Mouse (Mus musculus) layer of hippocampus, postnatal 14 days (tissue): ENCODE data around the gene Itprip. TPM values are rescaled to one million over a fixed set of nuclear protein-coding genes. Genes with fewer than 3 reads are reported as not detected.
A peak's percentile ranks its signal among the peaks of the same experiment; 100 is the strongest.

ENCODE experiments used
- DNase-seq, 2 experiments: peaks; one replicate each; pipeline ENCODE4 v3.0.0; 2021 to 2022; ENCODE audit warnings: low spot score in 2 of 2, mixed read lengths in 1 of 2
- total RNA-seq, 2 experiments: library from RNA; stranded (reverse); gene quantifications; 2 replicates each; pipeline ENCODE4 v1.2.3; 2021

Gene Itprip
- total RNA-seq, 2 experiments from 2014 or later = 1.7 to 1.9 TPM

DNA sequence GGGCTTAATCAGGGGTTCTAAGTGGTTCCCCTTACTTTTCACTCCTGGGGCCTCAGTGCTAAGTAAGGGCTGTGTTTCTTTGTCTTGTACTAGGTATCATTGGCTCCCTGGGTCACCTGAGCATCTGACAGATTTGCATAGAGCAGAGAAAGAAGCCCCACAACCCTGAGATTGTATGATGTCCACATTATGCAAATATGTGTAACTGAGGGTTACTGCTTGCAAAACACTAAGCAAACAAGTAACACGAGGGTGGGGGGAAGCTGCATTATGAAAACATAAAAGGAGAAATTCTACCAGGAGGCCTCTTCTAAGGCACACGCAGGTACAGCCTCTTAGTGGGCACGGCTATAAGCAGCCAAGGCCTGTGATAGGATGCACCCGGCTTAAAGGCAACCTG is 3.8 kb downstream of the Itprip start:
- DNase-seq = no peak

DNA sequence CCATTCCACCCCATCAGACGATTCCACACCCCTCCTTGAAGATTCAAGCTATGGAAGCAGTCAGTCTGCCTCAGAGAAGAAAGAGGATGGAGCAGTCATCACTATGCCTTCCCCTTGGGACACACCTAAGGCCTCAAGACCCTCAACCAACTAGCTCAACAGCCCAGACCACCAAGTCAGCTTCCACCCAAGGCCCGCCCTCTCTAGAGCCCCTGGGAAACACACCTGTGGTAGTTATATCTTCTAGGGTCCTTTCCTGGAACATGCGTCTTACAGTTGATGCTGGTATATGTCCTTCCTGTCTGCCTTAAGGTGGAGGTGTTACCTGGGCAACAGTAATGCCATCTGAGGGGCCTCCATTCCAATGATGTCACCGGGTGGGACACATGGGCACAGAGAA is 4.9 kb downstream of the Itprip start:
- DNase-seq = no peak

DNA sequence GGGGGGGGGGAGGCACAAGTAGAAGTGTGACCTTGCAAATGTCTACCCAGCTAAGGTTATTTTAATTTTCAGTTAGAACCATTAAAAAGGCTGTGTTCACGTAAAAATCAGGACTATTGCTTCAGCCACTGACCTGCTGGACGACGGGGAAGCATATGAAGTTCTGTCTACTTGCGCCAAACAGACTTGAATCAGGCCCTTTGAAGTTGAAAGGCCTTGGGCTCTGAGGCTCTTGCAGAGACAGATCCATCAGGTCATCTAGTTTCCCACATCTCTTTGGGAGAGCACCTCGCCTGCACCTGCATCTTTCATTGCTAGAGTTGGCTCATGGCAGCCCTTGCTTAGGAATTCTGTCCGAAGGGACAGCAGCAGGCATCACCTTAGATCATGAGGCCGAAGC is 5.8 kb downstream of the Itprip start:
- no peak for DNase-seq

DNA sequence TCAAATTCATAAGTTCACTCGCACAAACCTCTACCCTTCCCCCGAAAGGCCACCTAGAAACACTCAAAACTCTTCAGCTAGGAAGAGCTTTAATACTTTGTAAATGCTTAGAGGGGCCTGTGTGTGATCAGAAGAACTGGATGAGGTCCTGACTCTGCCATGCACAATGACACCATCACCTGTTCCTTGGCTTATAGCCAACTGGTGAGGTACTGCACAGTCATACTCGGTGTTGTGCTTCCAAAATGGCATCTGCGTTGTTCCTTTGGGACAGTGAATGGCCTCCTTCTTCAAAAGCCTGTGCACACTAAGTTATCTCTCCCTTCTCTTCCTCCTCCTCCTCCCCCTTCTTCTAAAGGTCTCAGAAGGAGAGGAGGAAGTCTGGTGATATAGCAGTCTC is 8.3 kb downstream of the Itprip start:
- DNase-seq = no peak

DNA sequence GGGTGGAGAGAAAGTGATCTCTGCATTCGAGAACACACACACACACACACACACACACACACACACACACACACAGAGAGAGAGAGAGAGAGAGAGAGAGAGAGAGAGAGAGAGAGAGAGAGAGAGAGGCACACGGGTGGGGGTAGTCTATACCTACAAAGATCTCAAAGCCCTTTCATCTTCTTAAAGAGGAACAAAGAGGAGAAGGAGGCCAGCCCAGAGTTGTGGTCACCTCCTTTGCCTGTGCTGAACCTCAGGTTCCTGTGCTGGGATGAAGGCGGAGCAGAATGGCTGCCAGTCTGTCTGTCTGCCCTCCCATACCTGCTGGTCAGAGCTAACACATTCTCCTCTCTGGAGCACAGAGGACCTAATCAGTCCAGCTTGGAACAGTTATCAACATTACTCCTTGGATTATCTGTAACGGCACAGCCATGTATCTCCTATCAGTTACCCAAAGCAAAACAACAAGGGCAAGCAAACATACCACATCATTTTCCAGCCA is 8.9 kb downstream of the Itprip start:
- DNase-seq = no peak

DNA sequence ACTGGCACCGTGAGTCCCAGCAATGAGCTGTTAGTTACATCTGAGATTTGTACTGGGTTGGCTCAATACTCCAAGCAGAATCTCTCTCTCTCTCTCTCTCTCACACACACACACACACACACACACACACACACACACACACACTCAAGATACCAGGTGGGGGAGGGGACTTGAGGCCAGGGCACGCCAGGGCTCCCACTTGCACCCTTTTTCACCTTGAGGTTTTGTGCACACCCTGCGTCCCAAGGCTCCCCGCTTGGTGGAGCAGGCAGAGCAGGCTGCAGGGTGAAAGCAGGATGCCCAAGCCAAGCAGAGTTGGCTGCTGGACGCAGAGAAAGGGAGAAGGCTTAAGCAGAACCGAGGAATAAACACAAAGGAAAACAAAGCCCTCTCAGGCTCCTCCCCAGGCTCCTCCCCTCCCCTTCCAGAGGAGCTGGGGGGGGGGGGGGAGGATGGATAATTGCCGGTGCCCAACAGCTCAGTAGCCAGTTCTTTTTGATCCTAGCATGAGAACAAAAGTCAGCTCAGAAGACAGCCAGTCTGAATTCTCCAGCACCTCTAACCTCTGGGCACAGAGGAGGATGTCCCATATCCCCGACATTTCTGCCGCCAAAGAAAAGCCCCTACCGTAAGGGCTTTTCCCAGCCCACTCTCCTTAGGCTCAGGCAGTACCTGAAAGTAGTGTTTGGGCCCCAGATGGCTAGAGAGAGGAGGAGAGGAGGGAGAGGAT is 9.5 kb downstream of the Itprip start:
- DNase-seq = no peak

DNA sequence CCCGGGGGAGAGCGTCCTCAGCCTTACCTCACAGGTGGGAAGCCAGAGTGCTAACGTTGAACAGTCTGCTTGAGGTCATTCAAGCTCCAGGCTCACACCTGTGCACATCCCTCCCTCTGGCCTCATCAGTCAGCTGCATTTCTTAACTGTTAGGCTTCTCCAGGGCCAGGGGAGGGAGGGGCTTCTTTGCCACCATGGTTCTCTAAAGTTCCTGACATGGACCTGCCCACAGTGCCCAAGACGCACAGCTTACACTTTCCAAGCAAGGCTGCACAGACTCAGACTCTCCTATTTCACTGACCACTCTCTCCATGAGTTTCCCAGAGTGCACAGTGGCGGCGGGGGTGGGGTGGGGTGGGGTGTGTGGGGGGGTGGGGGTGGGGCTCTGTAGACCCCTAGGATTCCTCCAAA is 10.1 kb downstream of the Itprip start:
- DNase-seq = no peak

DNA sequence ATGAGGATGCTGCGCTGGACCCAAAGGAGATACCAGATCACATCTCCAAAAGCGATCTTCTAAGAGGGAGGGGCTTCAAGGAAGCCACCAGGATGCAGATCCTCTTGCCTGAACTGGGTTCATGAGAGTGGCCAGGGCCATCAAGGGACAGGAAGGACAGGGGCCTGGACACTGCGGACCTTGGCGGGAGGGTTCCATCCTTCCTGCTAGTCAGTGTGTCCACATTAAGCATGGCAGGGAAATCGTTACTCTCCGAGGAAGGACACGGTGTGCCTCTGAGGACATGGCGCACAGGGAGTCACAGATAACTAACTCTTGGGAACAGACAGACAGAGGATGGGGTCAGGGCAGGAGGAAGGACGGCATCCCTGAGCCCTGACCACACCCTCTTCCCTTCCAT is 11.5 kb downstream of the Itprip start:
- DNase-seq = no peak

DNA sequence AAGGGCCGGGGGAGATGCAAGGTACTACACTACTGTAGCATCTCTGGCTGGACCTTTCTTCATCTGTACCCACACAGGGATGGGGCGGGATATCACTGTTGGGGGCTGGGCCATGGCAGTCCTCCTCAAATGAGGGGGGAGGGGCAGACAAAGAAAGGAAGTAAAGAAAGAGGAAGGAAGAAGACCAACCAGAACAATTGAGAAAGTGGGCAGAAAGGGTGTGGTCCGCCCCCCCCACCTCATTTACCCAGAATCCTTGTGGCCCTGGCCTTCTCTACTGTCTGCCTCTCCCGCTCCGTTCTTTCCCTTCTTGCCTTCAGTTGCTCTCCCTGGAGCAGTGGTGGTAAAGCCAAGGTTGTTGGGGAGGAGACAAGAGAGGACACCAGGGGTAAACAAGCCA is 13.5 kb downstream of the Itprip start:
- no peak for DNase-seq

DNA sequence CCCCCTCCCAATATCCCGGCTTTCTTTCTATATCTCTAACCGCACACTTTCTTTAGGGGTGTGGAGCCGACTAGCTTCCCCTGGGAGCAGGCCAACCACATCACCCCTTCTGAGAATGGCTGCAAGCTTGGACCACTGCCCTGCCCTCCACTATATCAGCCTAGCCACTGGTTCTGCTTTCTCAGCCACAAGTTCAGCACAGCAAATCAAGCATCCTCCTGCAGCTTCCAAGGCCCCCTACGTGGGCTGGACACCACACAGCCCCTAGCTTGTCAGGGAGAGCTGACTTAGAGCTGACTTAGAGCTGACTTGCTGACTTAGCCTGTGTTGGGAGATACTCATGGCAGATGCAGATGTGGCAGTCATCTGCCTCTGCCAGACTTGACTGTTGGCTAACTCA is 14.0 kb downstream of the Itprip start:
- DNase-seq = no peak

DNA sequence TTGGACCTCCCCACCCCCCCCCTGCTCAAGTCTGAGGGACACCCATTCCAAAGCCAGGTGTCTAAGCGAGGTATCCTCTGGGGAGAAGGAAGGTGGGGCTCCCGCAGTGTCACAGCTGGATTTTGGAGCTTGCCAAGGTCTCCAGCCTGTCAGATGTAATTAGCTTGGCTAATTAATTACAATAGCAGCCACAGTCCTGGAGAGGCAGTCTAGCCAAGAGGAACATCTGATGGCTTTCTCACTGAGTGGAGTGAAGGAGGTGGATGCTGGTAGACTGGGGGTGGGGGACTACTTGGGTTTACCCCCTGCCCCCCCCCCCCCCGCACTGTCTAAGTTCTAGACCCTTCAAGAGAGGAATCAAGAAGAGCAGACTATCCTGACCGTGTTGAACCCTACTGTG is 15.4 kb downstream of the Itprip start:
- DNase-seq = no peak

DNA sequence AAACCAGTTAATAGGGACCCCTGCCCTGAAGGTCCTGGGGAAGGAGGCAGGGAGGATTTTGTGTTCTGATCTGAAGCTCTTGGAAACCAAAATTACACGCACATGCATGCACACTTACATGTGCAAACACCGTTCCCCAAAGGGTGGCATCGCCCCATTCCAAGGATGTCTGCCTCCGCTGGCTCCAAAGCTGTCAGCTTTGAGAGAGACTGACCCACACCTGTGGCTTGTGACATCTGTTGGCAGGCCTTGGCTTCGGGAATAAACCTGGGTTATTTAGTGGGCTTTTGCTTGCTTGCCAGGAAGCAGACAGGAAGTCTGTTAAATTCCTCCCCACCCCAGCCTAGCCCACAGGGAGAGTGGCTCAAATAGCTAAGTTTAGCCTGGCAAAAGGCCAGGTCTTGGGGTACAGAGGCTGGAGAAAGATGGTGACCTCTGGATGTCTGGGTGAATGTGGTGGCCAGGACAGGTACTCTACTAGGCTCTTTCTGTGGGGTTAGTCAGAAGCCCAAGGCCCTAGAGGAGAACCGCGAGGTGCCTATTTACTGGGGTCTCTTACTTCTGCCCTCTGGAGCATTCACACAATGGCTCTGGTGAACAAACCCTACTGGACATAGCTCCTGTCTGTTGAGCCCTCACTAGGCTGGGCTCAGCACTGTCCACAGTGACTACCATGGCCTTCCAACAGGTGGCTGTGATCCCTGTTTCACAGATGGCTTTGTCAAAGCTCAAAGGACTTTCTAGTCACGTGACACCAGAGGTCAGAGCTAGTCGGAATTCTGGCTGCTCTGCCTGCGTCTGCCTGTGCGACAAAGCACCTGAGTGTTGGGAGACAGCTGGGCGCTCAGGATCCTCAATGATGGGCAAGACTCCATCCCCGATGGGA is 16.5 kb downstream of the Itprip start:
- no peak for DNase-seq

DNA sequence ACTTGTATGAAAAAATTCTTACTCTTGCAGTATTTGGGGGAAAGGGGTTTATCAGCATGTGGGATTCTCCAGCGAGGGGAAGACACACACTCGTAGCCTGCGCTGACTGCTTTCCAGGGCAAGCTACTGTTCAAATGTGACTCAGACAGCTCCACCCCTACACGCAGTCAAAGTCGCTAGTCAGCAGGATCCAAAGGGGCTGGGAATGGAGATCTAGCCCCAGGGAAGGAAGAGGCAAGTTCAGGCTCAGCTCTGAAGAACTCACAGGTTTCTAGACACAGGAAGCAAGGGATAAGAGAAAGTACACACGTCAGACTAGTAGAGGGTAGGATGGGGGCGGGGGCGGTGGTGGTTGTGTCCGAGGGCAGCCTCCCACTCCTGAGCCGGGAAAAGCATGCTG is 18.5 kb downstream of the Itprip start:
- DNase-seq = no peak

DNA sequence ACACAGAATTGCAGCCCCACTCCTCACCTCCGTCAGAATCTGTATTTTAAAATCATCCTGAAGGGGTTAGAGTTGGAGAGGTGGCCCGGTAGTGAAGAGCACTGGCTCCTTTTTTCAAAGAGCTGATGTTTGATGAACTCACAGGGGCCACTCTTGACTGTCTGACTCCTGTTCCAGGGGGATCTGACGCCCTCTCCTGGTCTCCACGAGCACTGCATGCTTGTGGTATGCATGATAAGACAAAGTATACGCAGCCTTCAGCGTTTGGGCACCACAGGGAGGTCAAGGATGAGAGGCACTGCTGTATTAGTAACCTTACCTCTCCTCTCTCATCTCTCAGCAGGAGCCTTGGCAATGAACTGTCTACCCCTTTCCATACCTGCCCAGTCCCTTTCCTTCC is 19.1 kb downstream of the Itprip start:
- DNase-seq = no peak

DNA sequence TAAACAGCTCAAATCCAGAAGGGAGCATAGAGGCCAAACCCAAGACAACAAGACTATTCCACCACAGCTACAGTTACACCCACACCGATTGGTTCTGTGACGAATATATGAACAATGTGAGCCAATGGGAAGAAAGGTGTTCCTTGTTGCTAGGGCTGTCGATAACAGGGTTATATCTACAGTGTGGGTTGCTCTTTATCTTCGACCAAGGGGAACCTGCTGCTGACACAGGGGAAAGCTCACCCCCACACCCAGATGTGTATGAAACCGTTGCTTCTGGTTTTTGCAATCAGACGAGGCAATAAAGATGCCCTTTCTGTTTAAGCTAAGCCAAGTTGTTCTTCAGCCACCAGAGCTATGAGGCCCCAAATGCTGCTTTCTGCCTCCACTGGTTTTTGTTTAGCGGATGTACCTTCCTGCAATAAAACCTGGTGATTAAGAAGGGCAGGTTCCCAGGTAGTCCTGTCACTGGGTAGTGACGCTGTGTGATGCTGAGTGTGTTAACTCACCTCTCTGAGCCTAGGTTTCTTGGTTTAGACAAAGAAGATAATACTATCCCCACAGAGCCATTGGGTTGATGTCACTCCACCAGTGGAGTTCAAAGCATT is 20.5 kb downstream of the Itprip start:
- no peak for DNase-seq

DNA sequence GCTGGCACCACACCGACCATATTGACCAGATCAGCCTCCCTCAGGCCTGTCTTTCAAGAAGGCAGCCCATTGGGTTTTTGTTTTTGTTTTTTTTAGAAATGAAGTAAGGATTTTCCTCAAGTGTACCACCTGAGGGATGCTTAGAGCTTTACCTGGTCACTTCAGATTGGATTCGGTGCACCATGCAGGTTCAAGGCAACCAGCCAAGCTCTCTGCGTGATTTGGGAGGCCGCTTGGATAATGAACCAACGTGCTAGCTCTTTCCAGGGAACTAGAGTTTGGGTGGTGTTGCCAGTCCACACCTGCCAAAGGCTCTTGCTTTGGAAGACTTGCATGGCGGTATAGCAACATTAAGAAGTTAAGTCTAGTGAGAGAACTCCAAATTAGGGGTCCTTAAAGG is 26.0 kb downstream of the Itprip start:
- DNase-seq = no peak

DNA sequence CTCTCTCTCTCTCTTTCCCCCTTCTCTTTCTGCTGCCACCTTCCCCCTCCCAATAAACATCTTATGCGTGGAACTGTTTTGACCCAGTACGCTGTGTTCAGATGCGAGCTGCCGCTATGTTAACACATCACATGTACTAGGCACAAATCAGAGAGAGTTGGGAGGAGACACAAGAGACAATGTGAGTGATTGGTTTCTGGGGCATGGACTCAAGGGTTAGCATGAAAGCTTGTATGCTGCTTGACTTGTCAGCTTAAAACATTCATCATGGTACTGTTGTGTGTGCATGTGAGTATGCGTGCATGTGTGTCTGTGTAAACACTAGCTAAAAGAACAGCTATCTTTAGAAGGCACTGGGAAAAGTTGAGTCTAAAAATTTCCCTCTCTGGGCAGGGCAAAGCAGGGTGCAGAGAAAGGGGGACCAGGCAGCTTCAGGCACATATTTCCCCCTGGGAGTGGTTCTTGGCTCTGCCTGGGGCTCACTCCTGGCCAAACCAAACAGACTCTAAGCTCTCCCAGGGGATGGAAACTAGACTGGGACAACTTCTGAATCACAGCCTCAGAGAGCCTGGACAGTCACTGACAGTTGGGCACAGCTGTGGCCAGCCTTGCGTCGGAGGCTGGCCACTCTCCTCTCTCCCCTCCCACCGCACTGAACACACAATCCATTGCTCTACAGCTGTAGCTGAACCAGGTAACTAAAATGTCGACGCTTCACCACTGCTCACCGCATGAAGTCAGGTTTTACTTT is 27.4 kb downstream of the Itprip start:
- no peak for DNase-seq

DNA sequence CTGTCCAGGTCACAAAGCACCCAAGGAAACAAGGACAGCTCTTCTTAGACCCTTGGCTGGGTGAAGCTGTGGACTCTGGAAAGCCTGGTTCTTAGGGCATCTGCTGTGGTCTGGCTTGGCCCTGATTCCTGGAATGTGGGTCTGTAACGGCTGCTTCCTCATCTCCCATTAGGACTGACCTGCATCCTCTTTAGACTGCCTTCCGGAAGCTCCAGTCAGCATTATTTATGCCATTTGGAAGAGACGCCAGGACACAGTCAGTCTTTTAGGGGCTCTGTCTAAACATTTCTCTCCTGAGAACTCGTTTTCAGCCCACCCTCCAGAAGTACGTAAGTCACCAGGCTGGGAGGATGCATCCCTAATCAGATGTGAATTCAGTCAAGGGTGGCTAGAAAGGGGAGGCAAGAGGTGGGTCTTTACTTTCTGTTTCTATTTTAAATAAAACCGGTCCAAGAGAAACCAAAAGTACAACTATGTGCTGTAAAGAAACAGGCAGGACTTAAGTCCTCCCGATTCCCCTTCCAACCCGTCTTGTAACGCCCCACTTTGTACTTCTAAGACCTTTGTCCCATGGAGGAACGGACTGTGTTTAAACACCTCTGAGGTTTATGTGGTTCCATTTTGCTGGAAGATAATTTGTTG is 28.5 kb downstream of the Itprip start:
- DNase-seq = no peak

DNA sequence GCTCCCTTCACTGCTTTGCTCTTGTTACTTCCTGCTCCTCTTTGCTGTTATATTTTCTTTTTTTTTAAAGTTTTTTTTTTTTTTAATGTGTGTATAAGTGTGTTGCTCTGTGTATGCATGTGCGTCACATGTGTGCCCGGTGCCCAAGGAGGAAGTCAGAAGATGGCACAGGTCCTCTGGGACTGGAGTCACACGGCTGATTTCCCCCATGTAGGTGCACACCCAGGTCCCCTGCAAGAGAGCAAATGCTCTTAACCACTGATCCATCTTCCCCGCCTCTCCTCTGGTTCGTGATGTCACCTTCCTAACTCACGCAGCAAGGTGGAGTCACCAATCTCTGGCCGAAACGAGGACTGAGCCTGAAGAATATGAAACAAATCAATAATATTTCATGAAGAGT is 31.1 kb downstream of the Itprip start:
- no peak for DNase-seq

DNA sequence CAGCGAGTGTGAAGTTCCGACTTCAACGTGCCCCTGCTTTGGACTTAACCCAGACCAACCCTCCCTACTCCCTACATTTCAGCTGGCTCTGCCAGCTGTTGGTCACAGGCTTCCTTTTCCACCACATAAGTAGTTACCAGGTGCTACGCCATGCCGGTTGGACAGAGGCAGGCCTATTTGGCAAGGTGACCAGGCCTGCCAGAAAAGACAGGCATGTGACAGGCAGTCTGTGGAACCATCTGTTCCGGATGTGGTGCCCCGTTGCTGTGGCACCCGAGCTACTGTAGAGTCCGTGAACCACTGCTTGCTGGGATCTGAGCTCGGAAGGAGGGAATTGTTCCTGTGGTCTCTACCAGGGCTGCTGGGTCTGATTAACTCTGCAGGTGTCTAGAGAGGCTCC is 31.7 kb downstream of the Itprip start:
- DNase-seq = peak; percentile 61 to 77

DNA sequence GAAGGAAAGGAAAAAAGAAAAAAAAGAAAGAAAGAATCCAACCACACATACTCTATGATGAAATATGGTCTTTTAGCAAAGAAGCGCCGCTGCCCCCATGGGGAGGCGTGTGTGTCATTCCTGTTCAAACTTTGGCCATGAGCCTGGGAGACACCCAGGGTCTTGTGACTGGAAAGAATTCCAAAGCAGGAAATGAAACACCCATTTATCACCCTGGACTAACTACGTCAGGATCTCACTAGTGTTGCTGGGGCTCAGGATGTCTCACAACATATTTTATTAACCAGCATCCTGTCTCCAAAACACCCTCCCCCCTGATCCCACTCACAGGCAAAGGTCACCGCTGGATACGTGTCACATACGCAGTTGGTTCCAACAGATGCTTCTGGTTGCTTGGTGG is 32.5 kb downstream of the Itprip start:
- no peak for DNase-seq
